16 mouse cellular contexts compared by ENCODE assay signal in the genomic region with DNA sequence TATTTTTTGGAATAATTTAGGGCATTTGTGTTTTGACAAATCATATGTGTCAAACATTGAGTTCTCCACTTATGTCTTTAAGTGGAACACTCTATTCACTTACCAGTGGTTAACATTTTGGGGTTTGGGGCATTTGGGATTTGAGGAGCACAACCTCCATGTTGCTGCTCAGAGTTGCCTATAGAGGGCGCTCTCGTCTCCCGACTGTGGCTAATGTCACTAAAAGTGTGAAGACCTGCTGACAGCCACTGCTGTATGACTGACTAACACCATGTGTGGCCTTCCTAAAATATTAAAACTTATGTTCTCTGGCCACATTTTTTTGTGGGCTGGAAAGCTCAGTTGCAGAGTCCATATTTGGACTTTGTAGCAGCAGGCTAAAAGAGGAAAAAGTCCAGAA. TPM values are rescaled to one million over a fixed set of nuclear protein-coding genes. Genes with fewer than 3 reads are reported as not detected.
DNase-seq lines count a peak whose midpoint lies in the region; ATAC-seq and TF ChIP-seq lines count a peak whose summit lies in the region.
"Had no signal": no experiment of that assay in that cellular context is flagged by ENCODE, and none has a peak within 500 bp of the region (broad histone marks: within the 10 kb centered on the region; RNA-seq: fewer than 3 reads in every experiment).

No protein-coding gene starts in this region.

- TF ChIP-seq POLR2A in testis, adult 2 months (IDR thresholded peaks at IDR 0.05; ENCODE audit: control insufficient read depth, low read depth, low read length) = no peak
- TF ChIP-seq POLR2A in bone marrow, adult 2 months (IDR thresholded peaks at IDR 0.05; ENCODE audit: borderline replicate concordance, control insufficient read depth, low read depth, low read length) = no peak

- H3K9ac ChIP-seq in intestine, postnatal 0 days (ENCODE audit: low read depth, low read length) = no peak overlapping the region
- H3K9ac ChIP-seq in intestine, embryonic 16.5 days (ENCODE audit: low read depth, low read length) = no peak overlapping the region
- no peak overlapping the region for H3K9ac ChIP-seq in stomach, postnatal 0 days (ENCODE audit: low read length)
- H3K9ac ChIP-seq: embryonic facial prominence, embryonic 12.5 days; forebrain, embryonic 15.5 days had no signal

- H3K9me3 ChIP-seq in intestine, postnatal 0 days (ENCODE audit: control insufficient read depth) = no peaks in the 10 kb centered on the region
- no peaks in the 10 kb centered on the region for H3K9me3 ChIP-seq in intestine, embryonic 16.5 days (ENCODE audit: control insufficient read depth, low read length)
- no peaks in the 10 kb centered on the region for H3K9me3 ChIP-seq in stomach, postnatal 0 days (ENCODE audit: control insufficient read depth, low read length)
- H3K9me3 ChIP-seq in forebrain, embryonic 10.5 days = no peaks in the 10 kb centered on the region
- H3K9me3 ChIP-seq: embryonic facial prominence, embryonic 12.5 days; forebrain, embryonic 15.5 days; limb, embryonic 10.5 days had no signal

- H3K4me1 ChIP-seq in intestine, postnatal 0 days (replicated peaks; ENCODE audit: control insufficient read depth, insufficient read depth, low read length) = no peaks in the 10 kb centered on the region
- H3K4me1 ChIP-seq in intestine, embryonic 16.5 days (ENCODE audit: control insufficient read depth, insufficient read depth, low read length) = no peaks in the 10 kb centered on the region
- peaks cover 2% of the 10 kb centered on the region; the same call in 1 of the 2 replicates for H3K4me1 ChIP-seq in testis, adult 2 months (ENCODE audit: control insufficient read depth, insufficient read depth, low read length)
- no peaks in the 10 kb centered on the region for H3K4me1 ChIP-seq in bone marrow, adult 2 months (ENCODE audit: control insufficient read depth, insufficient read depth, low read length)
- H3K4me1 ChIP-seq in stomach, postnatal 0 days (replicated peaks; ENCODE audit: control insufficient read depth, insufficient read depth) = no peaks in the 10 kb centered on the region
- no peaks in the 10 kb centered on the region for H3K4me1 ChIP-seq in forebrain, embryonic 10.5 days
- H3K4me1 ChIP-seq: embryonic facial prominence, embryonic 12.5 days; limb, embryonic 10.5 days had no signal

- ATAC-seq in intestine, postnatal 0 days = no peak
- no peak for ATAC-seq in intestine, embryonic 16.5 days
- ATAC-seq in stomach, postnatal 0 days (ENCODE audit: low FRiP score, low TSS enrichment) = no peak
- ATAC-seq: forebrain, embryonic 15.5 days had no signal

- H3K27ac ChIP-seq in intestine, postnatal 0 days (ENCODE audit: low read depth, low read length) = no peak overlapping the region
- H3K27ac ChIP-seq in intestine, embryonic 16.5 days (ENCODE audit: low read length) = no peak overlapping the region
- H3K27ac ChIP-seq in testis, adult 2 months (ENCODE audit: control insufficient read depth, insufficient read depth, low read depth, low read length) = no peak overlapping the region
- no peak overlapping the region for H3K27ac ChIP-seq in bone marrow, adult 2 months (ENCODE audit: control insufficient read depth, insufficient read depth, low read depth, low read length, poor library complexity)
- H3K27ac ChIP-seq in stomach, postnatal 0 days (replicated peaks) = no peak overlapping the region
- H3K27ac ChIP-seq in forebrain, embryonic 10.5 days = no peak overlapping the region
- H3K27ac ChIP-seq: embryonic facial prominence, embryonic 12.5 days; forebrain, embryonic 15.5 days; limb, embryonic 10.5 days had no signal

- H3K4me2 ChIP-seq in intestine, postnatal 0 days (replicated peaks; ENCODE audit: low read depth) = no peak overlapping the region
- no peak overlapping the region for H3K4me2 ChIP-seq in intestine, embryonic 16.5 days (ENCODE audit: low read depth, low read length)
- no peak overlapping the region for H3K4me2 ChIP-seq in stomach, postnatal 0 days (replicated peaks; ENCODE audit: low read depth)
- H3K4me2 ChIP-seq: embryonic facial prominence, embryonic 12.5 days; forebrain, embryonic 15.5 days had no signal

- 54% methylated on average over 3 of the region's 3 CpGs for WGBS in intestine, postnatal 0 days
- WGBS in intestine, embryonic 16.5 days = 66% methylated on average over 3 of the region's 3 CpGs
- 62% methylated on average over 3 of the region's 3 CpGs for WGBS in bone marrow, adult 2 months
- 62% methylated on average over 3 of the region's 3 CpGs for WGBS in stomach, postnatal 0 days
- WGBS in forebrain, embryonic 10.5 days = 56% methylated on average over 3 of the region's 3 CpGs

- H3K4me3 ChIP-seq in intestine, postnatal 0 days (ENCODE audit: low read depth, low read length) = no peak overlapping the region
- H3K4me3 ChIP-seq in intestine, embryonic 16.5 days (ENCODE audit: low read length) = no peak overlapping the region
- no peak overlapping the region for H3K4me3 ChIP-seq in testis, adult 2 months (ENCODE audit: control insufficient read depth, low read depth, low read length)
- H3K4me3 ChIP-seq in bone marrow, adult 2 months (replicated peaks; ENCODE audit: control insufficient read depth, low read depth, low read length) = no peak overlapping the region
- H3K4me3 ChIP-seq in stomach, postnatal 0 days (ENCODE audit: low read depth, low read length) = no peak overlapping the region
- H3K4me3 ChIP-seq in forebrain, embryonic 10.5 days = no peak overlapping the region
- H3K4me3 ChIP-seq: embryonic facial prominence, embryonic 12.5 days; forebrain, embryonic 15.5 days; limb, embryonic 10.5 days had no signal

- TF ChIP-seq CTCF in intestine, postnatal 0 days (IDR thresholded peaks at IDR 0.05; ENCODE audit: low read depth) = peak; percentile 50
- peak; percentile 55; the same call in 1 of the 2 replicates for TF ChIP-seq CTCF in testis, adult 2 months (IDR thresholded peaks at IDR 0.05; ENCODE audit: control insufficient read depth, insufficient read depth, insufficient replicate concordance, low read depth, low read length)
- peak; percentile 37; the same call in 1 of the 2 replicates for TF ChIP-seq CTCF in bone marrow, adult 2 months (IDR thresholded peaks at IDR 0.05; ENCODE audit: control insufficient read depth, insufficient read depth, low read length)
- peak; percentile 36 for TF ChIP-seq CTCF in stomach, postnatal 0 days (IDR thresholded peaks at IDR 0.05; ENCODE audit: low read depth)

- DNase-seq in testis, postnatal 10 days (ENCODE audit: low spot score) = no peak
- DNase-seq in stomach, postnatal 0 days (ENCODE audit: low spot score) = no peak
- DNase-seq in forebrain, embryonic 10.5 days (ENCODE audit: extremely low spot score, low spot score) = no peak
- no peak for DNase-seq in adrenal gland, postnatal 25 days
- DNase-seq: adrenal gland, adult 2 months; cerebellum, adult 8-10 months; kidney, adult 11 months; layer of hippocampus, adult 9-11 months; right cerebral cortex, postnatal 25 days had no signal

- H3K27me3 ChIP-seq in intestine, postnatal 0 days (replicated peaks; ENCODE audit: control insufficient read depth, insufficient read depth, low read length) = no peaks in the 10 kb centered on the region
- no peaks in the 10 kb centered on the region for H3K27me3 ChIP-seq in intestine, embryonic 16.5 days (replicated peaks; ENCODE audit: control insufficient read depth, insufficient read depth, low read length)
- H3K27me3 ChIP-seq in testis, adult 2 months (ENCODE audit: control insufficient read depth, insufficient read depth, low read length) = no peaks in the 10 kb centered on the region
- no peaks in the 10 kb centered on the region for H3K27me3 ChIP-seq in stomach, postnatal 0 days (ENCODE audit: control insufficient read depth, insufficient read depth, low read length)
- H3K27me3 ChIP-seq in forebrain, embryonic 10.5 days (ENCODE audit: poor library complexity, severe bottlenecking) = no peaks in the 10 kb centered on the region
- H3K27me3 ChIP-seq: embryonic facial prominence, embryonic 12.5 days; forebrain, embryonic 15.5 days had no signal

- no peaks in the 10 kb centered on the region for H3K36me3 ChIP-seq in intestine, postnatal 0 days (ENCODE audit: control insufficient read depth, insufficient read depth)
- H3K36me3 ChIP-seq in intestine, embryonic 16.5 days (ENCODE audit: control insufficient read depth, insufficient read depth, low read length) = no peaks in the 10 kb centered on the region
- no peaks in the 10 kb centered on the region for H3K36me3 ChIP-seq in testis, adult 2 months (ENCODE audit: control insufficient read depth, insufficient read depth, low read length)
- no peaks in the 10 kb centered on the region for H3K36me3 ChIP-seq in stomach, postnatal 0 days (ENCODE audit: control insufficient read depth, insufficient read depth, low read length)
- no peaks in the 10 kb centered on the region for H3K36me3 ChIP-seq in forebrain, embryonic 10.5 days (replicated peaks)
- H3K36me3 ChIP-seq: embryonic facial prominence, embryonic 12.5 days; forebrain, embryonic 15.5 days; limb, embryonic 10.5 days had no signal

- TF ChIP-seq EP300 in stomach, postnatal 0 days (optimal IDR thresholded peaks at IDR 0.05) = no peak

RNA-seq across cellular contexts. Expression of a gene that starts 10.5 kb away (rescaled TPM):
- polyA plus RNA-seq in intestine, postnatal 0 days (2015; fragmentation: Nextera tagmentation; extraction: Ambion mirVana) = 140 and 149 TPM in 2 replicates
- polyA plus RNA-seq in intestine, embryonic 16.5 days (2015; fragmentation: Nextera tagmentation; extraction: Ambion mirVana) = 187 and 215 TPM in 2 replicates
- polyA plus RNA-seq in testis, adult 2 months (2012; rRNA removed) = 97.6 and 115 TPM in 2 replicates
- polyA plus RNA-seq in bone marrow, adult 2 months (2011; ENCODE audit: insufficient read depth, insufficient read length, low replicate concordance, missing spikeins) = 60.0 and 77.9 TPM in 2 replicates
- 142 and 144 TPM in 2 replicates for polyA plus RNA-seq in stomach, postnatal 0 days (2015; fragmentation: Nextera tagmentation; extraction: Ambion mirVana)
- 205 and 209 TPM in 2 replicates for polyA plus RNA-seq in forebrain, embryonic 10.5 days (2016; fragmentation: Nextera tagmentation; extraction: Ambion mirVana)
- total RNA-seq in adrenal gland, postnatal 25 days (2021) = 313 and 323 TPM in 2 replicates

RNA-seq across cellular contexts. Expression of a gene that starts 30.6 kb away (rescaled TPM):
- 18.8 and 19.5 TPM in 2 replicates for polyA plus RNA-seq in intestine, postnatal 0 days (2015; fragmentation: Nextera tagmentation; extraction: Ambion mirVana)
- polyA plus RNA-seq in intestine, embryonic 16.5 days (2015; fragmentation: Nextera tagmentation; extraction: Ambion mirVana) = 2.1 and 2.2 TPM in 2 replicates
- polyA plus RNA-seq in testis, adult 2 months (2012; rRNA removed) = 2.4 and 2.8 TPM in 2 replicates
- 6.8 and 7.7 TPM in 2 replicates for polyA plus RNA-seq in bone marrow, adult 2 months (2011; ENCODE audit: insufficient read depth, insufficient read length, low replicate concordance, missing spikeins)
- polyA plus RNA-seq in stomach, postnatal 0 days (2015; fragmentation: Nextera tagmentation; extraction: Ambion mirVana) = 12.9 and 13.8 TPM in 2 replicates
- polyA plus RNA-seq in forebrain, embryonic 10.5 days (2016; fragmentation: Nextera tagmentation; extraction: Ambion mirVana) = 2.8 and 3.1 TPM in 2 replicates
- total RNA-seq in adrenal gland, postnatal 25 days (2021) = 12.9 and 13.7 TPM in 2 replicates
